Mouse (Mus musculus): Measurements from ENCODE around the gene Gm6525. TPM values are rescaled to one million over a fixed set of nuclear protein-coding genes. Genes with fewer than 3 reads are reported as not detected.
A peak's percentile ranks its signal among the peaks of the same experiment; 100 is the strongest.

The Gm6525 gene
- polyA plus RNA-seq (2016; fragmentation: Nextera tagmentation; extraction: Ambion mirVana) = 1.5 and 2.5 TPM in 2 replicates

DNA sequence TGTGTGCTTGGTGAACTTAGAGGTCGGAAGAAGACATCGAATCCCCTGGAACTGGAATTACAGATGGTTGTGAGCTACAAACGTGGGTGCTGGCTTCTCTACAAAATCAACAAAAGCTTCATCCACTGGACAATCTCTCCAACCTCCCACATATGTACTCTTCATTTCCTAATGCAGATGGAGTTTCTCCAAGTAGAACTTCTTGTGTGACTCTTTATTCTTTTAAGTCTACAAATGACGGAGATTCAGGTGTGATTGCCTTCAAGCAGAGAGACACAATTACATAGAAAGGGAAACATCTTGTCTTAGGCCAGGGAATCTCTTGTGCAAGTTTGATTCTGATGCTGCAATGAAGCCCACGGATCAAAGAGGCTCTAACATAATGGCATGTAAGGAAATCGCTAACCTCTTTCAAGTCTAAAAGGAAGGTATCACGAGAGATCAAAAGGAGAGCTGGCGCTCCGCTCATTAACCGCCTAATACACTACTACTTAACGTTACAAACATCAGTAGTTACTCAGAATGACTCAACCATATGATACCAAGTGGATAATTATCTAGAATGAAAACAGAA lies at the start of gene Gm6525:
Gm6525 (plus strand) TSS at position 524 of the 574 bp plus-strand sequence.
- H3K27ac ChIP-seq = no peak within 1 kb of the TSS
- H3K4me1 ChIP-seq = peaks cover 5% of the 10 kb centered on the region
- H3K9ac ChIP-seq = no peak within 1 kb of the TSS
- H3K4me2 ChIP-seq = no peak within 1 kb of the TSS
- H3K36me3 ChIP-seq (replicated peaks) = peaks cover 50% of the 10 kb centered on the region
- WGBS = 72% methylated on average over 11 of the region's 11 CpGs
- ATAC-seq (ENCODE audit: low FRiP score) = no peak
- H3K27me3 ChIP-seq = no peaks in the 10 kb centered on the region
- no peaks in the 10 kb centered on the region for H3K9me3 ChIP-seq
- H3K4me3 ChIP-seq (replicated peaks) = no peak within 1 kb of the TSS

DNA sequence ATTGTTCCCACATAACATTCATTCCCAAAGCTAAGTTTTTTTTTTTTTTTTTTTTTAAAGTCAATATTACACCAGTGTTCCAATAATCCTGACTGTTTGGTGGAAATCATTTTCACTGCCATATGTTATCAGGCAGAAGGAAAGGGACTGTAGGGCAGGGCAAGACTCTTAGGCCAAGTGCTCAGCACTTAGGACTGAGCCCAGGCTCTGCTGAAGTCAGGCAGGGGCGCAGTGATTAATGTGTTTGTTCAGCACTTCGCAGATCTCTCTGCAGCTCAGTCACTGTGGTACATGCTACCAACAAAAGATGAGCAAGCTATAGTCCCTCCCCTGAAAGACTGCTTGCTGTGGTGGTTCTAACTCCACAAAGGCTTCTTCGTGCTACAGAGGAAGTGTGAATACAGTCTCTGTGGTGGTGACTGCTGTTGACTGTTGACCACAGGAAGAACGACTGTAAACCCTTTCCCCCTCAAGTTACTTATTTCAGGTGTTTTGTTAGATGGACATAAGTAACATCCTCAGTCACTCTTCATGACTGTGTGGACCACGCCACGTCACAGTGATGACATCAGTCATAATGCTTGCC lies 48.1 kb upstream of the Gm6525 start:
- Histone ChIP-seq H3K4me3 (replicated peaks) (no peak overlapping the region), H3K36me3 (replicated peaks) (no peaks in the 10 kb centered on the region), H3K9me3 (no peaks in the 10 kb centered on the region), H3K4me1 (no peaks in the 10 kb centered on the region), H3K27ac (no peak overlapping the region), H3K4me2 (no peak overlapping the region), H3K9ac (no peak overlapping the region), H3K27me3 (no peaks in the 10 kb centered on the region)
- ATAC-seq (ENCODE audit: low FRiP score) = no peak
- WGBS = 79% methylated on average over 6 of the region's 6 CpGs

DNA sequence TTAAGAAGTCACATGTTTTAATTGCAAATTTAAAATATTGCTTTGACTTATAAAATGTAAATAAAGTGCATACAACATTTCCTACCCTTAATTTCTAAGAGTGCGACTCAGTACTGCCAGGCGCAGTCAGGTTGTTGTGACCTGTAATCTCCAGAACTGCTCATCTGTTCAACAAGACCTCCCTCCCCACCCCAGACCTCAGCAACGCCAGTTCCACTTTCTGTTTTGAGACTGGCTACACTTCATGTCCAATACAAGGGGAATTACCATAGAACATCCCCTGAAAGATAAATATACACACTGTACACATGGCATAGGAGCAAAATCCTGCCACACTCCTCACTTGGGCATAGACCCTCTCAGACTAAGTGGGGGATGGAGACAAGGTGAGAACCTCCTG lies 47.2 kb upstream of the Gm6525 start:
- no peaks in the 10 kb centered on the region for H3K4me1 ChIP-seq
- no peaks in the 10 kb centered on the region for H3K9me3 ChIP-seq
- WGBS = 85% methylated on average over 3 of the region's 3 CpGs
- H3K4me3 ChIP-seq (replicated peaks) = no peak overlapping the region
- ATAC-seq (ENCODE audit: low FRiP score) = no peak
- no peak overlapping the region for H3K27ac ChIP-seq
- no peak overlapping the region for H3K4me2 ChIP-seq
- H3K9ac ChIP-seq = no peak overlapping the region
- no peaks in the 10 kb centered on the region for H3K36me3 ChIP-seq (replicated peaks)
- no peaks in the 10 kb centered on the region for H3K27me3 ChIP-seq

DNA sequence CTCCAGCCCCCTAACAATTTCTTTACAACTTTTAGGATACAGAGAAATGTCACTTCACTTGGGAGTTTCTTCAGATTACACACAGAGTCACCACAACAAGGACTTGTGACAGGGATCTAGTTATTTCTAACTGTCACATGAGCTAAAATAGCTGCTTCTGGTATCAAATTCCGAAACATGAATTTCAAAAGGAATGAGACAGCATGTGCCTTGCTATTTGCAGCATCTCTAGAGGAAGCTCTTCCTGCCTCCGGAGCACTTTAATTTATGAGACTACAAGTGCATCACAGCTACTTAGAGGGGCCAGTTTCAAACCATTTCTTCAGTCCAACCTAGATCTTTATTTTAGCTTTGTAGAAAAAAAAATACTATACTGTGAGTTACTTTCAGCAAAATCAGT lies 46.5 kb upstream of the Gm6525 start:
- no peaks in the 10 kb centered on the region for H3K36me3 ChIP-seq (replicated peaks)
- H3K9me3 ChIP-seq = no peaks in the 10 kb centered on the region
- WGBS = 84% methylated on average over 2 of the region's 2 CpGs
- no peaks in the 10 kb centered on the region for H3K27me3 ChIP-seq
- no peaks in the 10 kb centered on the region for H3K4me1 ChIP-seq
- no peak overlapping the region for H3K27ac ChIP-seq
- no peak overlapping the region for H3K4me3 ChIP-seq (replicated peaks)
- H3K4me2 ChIP-seq = no peak overlapping the region
- ATAC-seq (ENCODE audit: low FRiP score) = no peak
- no peak overlapping the region for H3K9ac ChIP-seq

DNA sequence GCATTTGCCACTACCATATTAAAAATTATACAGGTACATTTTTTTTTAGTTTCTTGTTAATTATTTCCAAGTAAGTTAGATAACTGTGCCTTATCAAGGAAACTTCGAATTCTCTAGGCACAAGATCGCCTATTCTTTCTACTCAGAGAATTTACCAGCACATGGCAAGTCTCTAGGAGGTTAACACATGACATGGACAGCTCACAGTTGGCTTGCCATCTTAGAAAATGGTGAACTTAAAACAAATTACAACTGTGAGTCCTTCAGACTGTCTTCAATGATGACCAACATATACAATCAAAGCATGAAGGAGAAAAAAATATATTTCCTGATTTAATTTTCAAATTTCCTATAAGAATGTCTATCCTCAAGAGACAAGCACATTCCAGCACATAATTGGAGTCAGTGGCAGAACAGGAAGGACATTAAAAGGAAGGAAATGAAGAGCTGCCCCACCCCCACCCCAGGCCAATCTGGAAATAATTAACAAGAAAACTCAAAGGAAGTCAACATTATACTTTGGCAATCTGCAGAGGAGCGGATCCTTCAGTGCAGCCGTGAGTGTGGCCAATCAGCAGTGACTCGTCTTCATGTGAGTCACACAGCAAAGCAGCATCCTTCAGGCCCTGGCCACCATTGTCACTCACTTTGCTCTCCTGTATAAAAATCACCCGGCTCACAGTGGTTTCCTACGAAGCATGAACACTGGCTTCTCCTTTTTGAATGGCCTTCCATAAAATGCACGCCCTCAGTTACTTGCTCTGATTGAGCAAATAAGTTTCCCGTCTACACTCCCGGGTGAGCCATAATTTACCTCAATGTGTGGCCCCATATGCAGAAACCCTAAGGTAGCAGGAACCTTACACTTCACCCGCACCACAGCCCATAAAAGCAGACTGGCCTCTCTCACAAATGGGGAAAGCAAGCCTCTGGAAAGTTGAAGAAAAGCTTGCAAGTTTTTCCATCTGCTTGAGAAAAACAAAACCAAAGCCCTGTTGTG lies 44.7 kb upstream of the Gm6525 start:
- H3K27ac ChIP-seq = no peak overlapping the region
- WGBS = 80% methylated on average over 11 of the region's 11 CpGs

DNA sequence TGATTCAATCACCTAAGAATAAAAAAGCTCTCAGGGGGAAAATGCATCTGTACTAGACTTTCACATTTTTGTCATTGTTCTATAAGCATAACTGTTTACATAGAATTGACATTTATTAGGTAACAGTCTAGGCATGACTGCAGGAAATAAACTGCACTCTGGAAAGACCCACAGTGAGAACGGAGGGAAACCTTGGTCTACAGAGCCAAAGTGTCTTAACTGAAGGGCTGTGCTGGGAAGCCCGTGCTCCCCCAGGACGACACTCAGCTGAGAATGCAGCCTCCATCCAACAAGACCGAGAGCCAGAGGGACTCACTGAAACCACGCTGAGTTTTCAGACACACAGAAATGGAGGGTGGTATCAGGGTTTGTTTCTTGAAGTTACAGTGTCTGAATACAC lies 43.1 kb upstream of the Gm6525 start:
- Histone ChIP-seq H3K27ac (no peak overlapping the region), H3K4me2 (no peak overlapping the region), H3K27me3 (no peaks in the 10 kb centered on the region), H3K9ac (no peak overlapping the region), H3K4me1 (no peaks in the 10 kb centered on the region), H3K4me3 (replicated peaks) (no peak overlapping the region), H3K36me3 (replicated peaks) (no peaks in the 10 kb centered on the region), H3K9me3 (no peaks in the 10 kb centered on the region)
- WGBS = 82% methylated on average over 5 of the region's 5 CpGs
- no peak for ATAC-seq (ENCODE audit: low FRiP score)

More for the DNA sequence above, 44.7 kb upstream of the Gm6525 start:
- Histone ChIP-seq H3K9ac (no peak overlapping the region), H3K36me3 (replicated peaks) (no peaks in the 10 kb centered on the region), H3K4me3 (replicated peaks) (no peak overlapping the region), H3K27me3 (no peaks in the 10 kb centered on the region), H3K4me1 (no peaks in the 10 kb centered on the region), H3K4me2 (no peak overlapping the region), H3K9me3 (no peaks in the 10 kb centered on the region)
- no peak for ATAC-seq (ENCODE audit: low FRiP score)

DNA sequence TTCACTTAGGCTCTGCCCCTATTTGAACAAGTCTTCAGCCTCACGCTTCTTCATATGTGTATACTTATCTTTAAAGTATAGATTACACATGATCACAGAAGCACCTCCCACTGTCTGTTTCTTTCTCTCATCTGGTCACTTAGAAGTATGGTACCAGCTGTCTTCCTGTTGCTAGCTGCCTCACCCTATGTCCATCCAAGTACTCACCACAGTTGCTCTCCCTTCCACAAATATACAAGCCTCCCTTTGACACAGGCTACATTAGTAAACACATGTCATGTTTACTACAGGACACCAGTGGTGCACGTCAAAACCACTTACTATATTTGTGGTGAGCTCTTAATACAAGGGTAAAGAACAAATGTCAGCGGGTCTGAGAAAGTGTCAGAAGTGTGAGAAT lies 42.5 kb upstream of the Gm6525 start:
- H3K4me2 ChIP-seq = no peak overlapping the region
- H3K27ac ChIP-seq = no peak overlapping the region
- H3K27me3 ChIP-seq = no peaks in the 10 kb centered on the region
- H3K9me3 ChIP-seq = no peaks in the 10 kb centered on the region
- no peak overlapping the region for H3K4me3 ChIP-seq (replicated peaks)
- ATAC-seq (ENCODE audit: low FRiP score) = no peak
- H3K4me1 ChIP-seq = no peaks in the 10 kb centered on the region
- H3K9ac ChIP-seq = no peak overlapping the region
- WGBS = 92% methylated on average over 3 of the region's 3 CpGs
- H3K36me3 ChIP-seq (replicated peaks) = no peaks in the 10 kb centered on the region

DNA sequence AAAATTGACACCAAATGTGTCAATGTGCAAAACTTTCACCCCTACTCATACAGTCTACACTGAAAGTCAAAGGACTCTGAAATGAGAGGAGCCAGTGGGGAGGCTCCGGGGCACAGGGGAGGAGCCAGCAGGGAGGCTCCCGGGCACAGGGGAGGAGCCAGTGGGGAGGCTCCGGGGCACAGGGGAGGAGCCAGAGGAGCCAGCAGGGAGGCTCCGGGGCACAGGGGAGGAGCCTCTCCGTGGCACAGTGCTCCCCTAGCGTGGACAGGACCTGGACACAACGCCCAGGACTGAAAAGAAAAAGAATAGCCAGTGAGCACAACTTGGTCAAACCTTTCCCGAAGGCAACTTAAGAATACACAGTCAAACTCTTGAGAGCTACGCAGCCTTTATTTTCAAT lies 38.5 kb upstream of the Gm6525 start:
- H3K27ac ChIP-seq = no peak overlapping the region
- no peak overlapping the region for H3K9ac ChIP-seq
- H3K4me2 ChIP-seq = no peak overlapping the region
- H3K4me1 ChIP-seq = no peaks in the 10 kb centered on the region
- WGBS = 26% methylated on average over 9 of the region's 9 CpGs
- H3K4me3 ChIP-seq (replicated peaks) = no peak overlapping the region
- H3K27me3 ChIP-seq = no peaks in the 10 kb centered on the region
- ATAC-seq (ENCODE audit: low FRiP score) = peak; percentile 53; the same call in 1 of the 2 replicates
- H3K36me3 ChIP-seq (replicated peaks) = no peaks in the 10 kb centered on the region
- no peaks in the 10 kb centered on the region for H3K9me3 ChIP-seq

DNA sequence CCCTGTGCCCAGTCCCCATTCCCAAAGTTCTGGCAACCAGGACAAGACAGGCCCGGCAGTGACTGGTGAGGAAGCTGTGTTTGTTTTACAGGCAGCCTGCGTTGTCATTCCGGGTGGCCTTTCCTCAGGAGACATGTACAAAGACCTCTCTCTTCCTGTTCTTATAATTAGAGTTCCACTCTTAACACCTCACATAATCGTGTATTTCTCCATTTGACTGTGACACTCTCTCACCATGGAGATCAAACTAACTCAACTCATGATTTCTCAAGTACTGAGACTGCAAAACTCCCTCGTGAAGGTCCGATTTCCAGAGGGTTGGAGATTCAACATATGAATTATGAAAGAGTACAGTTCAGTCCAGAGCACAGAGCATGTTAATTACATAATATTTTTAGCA lies 38.0 kb upstream of the Gm6525 start:
- H3K4me1 ChIP-seq = no peaks in the 10 kb centered on the region
- H3K4me3 ChIP-seq (replicated peaks) = no peak overlapping the region
- H3K9me3 ChIP-seq = no peaks in the 10 kb centered on the region
- no peak overlapping the region for H3K4me2 ChIP-seq
- H3K9ac ChIP-seq = no peak overlapping the region
- no peaks in the 10 kb centered on the region for H3K27me3 ChIP-seq
- no peak overlapping the region for H3K27ac ChIP-seq
- no peak for ATAC-seq (ENCODE audit: low FRiP score)
- no peaks in the 10 kb centered on the region for H3K36me3 ChIP-seq (replicated peaks)
- WGBS = 81% methylated on average over 6 of the region's 6 CpGs

DNA sequence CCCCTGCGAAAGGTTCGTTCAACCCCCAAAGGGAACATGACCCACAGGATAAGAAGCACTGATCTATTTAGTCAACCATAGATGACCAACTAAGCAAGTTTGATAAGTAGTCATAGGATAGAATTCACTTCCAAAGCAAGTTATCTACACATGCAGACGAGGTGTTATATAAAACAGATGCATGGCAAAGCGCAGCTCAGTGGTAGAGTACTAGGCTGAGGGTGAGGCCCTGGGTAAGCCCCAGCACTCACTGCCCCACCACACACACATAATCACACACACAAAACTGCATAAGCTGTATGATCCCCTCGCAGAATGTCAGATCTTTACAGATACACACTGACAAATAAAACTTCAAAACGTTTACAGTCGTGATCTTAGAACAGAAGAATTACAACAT lies 37.4 kb upstream of the Gm6525 start:
- Histone ChIP-seq H3K4me2 (no peak overlapping the region), H3K36me3 (replicated peaks) (no peaks in the 10 kb centered on the region), H3K4me1 (no peaks in the 10 kb centered on the region), H3K27me3 (no peaks in the 10 kb centered on the region), H3K4me3 (replicated peaks) (no peak overlapping the region), H3K27ac (no peak overlapping the region), H3K9ac (no peak overlapping the region), H3K9me3 (no peaks in the 10 kb centered on the region)
- 86% methylated on average over 7 of the region's 7 CpGs for WGBS
- no peak for ATAC-seq (ENCODE audit: low FRiP score)

DNA sequence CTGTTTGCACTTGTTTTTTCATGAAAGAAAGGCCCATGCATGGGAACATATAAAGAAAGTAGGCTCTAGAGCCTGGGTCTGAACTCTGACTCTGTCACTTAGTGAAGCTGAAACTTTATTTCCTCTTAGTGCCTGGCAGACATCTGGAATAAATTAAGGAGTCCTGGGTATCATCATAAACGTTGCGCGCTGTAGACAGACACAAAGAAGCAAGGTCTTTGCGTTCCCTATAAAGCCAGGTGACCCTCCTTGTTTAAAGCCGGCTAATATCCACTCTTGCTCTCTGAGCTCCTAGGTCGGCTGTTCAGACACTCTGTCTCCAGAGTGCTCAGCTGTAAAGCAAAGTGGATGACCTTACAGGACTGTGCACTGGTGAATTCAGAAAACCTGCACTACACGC lies 33.0 kb upstream of the Gm6525 start:
- ATAC-seq (ENCODE audit: low FRiP score) = no peak
- Histone ChIP-seq H3K9ac (no peak overlapping the region), H3K36me3 (replicated peaks) (no peaks in the 10 kb centered on the region), H3K4me3 (replicated peaks) (no peak overlapping the region), H3K27me3 (no peaks in the 10 kb centered on the region), H3K9me3 (no peaks in the 10 kb centered on the region), H3K27ac (no peak overlapping the region), H3K4me1 (no peaks in the 10 kb centered on the region), H3K4me2 (no peak overlapping the region)
- WGBS = 86% methylated on average over 7 of the region's 7 CpGs

DNA sequence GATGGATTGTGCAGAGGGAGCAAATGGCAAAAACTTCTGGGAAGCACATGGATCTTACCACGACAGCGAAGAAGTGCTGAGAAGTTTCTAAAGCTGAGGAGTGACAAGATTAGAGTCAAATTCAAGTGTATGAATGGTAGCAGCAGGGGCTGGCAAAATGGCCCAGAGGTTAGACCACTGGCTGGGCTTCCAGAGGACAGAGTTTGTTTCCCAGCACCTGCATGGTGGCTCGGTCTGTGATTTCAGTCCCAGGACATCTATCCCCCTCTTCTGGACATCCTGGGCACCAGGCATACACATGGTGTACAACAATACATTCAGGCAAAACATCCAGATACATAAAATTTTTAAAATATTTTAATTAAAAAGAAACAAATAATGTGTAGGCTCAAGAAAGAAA lies 24.1 kb upstream of the Gm6525 start:
- H3K4me1 ChIP-seq = 0 out of 2 replicates have a peak, but pooled peaks cover 3% of the 10 kb centered on the region
- no peaks in the 10 kb centered on the region for H3K36me3 ChIP-seq (replicated peaks)
- no peak for ATAC-seq (ENCODE audit: low FRiP score)
- 97% methylated on average over 3 of the region's 3 CpGs for WGBS
- H3K9me3 ChIP-seq = no peaks in the 10 kb centered on the region
- H3K9ac ChIP-seq = no peak overlapping the region
- no peak overlapping the region for H3K4me3 ChIP-seq (replicated peaks)
- H3K27me3 ChIP-seq = no peaks in the 10 kb centered on the region
- H3K4me2 ChIP-seq = no peak overlapping the region
- no peak overlapping the region for H3K27ac ChIP-seq
